Mouse (Mus musculus): ENCODE measurements around the gene Tnfrsf21.
A peak's percentile ranks its signal among the peaks of the same experiment; 100 is the strongest.

Gene Tnfrsf21

DNA sequence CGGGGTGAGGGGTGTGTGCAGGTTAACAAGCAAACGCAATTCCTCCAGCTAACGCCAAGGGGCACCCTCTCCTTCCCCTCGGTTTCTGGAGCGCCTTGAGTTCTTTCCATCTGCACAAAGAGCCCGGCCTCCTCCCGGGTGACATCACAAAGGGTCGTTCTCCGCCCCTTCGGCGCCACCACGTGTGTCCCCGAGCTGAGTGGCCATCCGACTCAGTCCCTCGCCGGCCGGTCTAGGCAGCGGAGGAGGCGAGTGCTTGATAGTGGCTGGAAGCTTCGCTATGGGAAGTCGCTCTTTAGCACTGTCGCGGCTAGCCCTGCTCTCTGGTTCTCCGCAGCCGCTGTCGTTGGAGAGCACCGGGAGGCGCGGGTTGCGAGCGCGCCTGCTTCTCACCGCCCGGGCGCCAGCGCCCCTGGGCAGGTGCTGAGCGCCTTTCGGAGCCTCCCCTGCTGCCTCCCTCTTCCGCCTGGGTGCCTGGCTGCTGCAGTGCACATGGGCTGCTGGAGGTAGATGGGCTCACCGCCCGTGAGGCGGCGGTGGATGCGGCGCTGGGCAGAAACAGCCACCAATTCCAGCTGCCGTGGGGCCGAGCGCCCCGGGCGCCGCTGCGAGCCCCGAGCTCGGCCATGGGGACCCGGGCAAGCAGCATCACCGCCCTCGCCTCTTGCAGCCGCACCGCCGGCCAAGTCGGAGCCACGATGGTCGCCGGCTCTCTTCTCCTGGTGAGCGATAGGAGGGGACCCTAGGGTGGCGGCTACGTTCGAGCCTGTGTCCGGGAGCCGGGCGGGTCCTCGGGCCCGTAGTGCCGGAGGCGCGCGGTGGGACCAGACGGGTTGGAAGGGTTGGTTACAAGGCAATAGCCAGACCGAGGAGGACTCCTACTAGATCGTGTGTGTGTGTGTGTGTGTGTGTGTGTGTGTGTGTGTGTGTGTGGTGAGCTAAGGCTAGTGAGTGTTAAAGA is at the start of gene Tnfrsf21:
TSS of gene Tnfrsf21 (plus strand) at position 185 of the 961 bp plus-strand sequence.
- peak; percentile 96 for ATAC-seq (ENCODE audit: insufficient number of reproducible peaks, low FRiP score, low TSS enrichment)

DNA sequence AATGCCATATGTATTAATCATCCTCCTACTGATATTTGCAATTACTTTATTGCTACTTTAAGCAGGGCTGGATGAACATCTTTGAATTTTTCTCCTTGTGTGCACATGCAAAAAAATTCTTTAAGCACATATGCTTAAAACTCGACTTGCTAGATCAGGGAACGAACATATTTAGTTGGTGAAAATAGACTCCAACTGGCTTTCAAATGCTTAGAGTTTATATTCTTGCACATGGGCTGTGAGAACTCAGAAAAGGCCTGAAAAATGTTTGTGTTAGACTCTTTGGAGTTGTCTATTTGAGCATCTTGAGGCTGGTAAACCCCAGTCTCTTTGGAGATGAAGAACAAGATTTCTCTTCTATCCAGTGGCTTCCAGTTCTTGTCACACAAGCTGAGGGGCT is 48.2 kb upstream of the Tnfrsf21 start:
- no peak for ATAC-seq (ENCODE audit: insufficient number of reproducible peaks, low FRiP score, low TSS enrichment)

DNA sequence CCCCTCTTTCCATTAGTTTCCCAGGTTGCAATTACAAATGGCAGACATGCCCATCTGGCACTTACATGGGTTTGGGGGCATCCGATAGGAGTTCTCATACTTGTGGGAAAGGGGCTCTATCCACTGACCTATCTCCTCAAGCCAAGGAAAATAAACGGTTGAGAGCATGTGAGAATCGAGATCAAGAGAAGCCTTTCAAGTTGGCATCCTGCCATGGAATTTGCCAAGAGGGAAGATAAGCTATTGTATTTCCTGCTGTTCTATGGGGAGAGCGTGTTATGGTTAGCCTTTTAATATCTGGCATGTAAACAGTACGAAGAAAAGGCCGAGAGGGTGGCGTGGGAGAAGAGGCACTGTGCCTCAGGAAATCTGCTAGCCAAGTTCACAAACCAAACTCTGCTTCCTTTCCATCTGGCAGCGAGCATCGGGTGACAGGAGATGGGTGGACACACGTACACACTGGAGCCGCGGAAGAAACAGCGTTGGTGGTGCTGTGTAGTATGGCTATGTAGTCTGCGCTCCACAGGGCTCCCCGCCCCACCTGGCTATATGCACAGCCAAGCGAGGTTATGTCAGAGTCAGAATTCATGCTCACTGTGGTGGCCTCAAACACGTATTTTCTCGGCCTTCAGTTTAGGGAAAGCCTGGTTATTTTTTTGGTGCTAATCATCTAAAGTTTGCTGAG is 40.9 kb upstream of the Tnfrsf21 start:
- no peak for ATAC-seq (ENCODE audit: insufficient number of reproducible peaks, low FRiP score, low TSS enrichment)

DNA sequence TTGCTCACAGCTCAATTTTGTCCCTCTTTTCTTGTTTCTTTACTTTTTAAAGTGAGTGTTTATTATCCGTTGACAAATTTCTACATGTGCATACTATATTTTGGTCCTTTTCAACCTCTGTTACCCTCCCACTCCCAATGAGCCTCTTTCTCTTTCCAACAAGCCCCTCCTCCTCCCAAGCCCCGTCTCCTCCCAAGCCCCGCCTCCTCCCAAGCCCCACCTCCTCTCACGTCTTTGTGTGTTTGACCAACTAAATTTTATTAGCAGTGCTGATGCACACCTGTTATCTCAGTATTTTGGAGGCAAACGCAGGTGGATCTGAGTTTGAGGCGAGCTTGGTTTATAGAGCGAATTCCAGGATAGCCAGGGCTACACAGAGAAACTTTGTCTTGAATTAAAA is 38.6 kb upstream of the Tnfrsf21 start:
- ATAC-seq (ENCODE audit: insufficient number of reproducible peaks, low FRiP score, low TSS enrichment), result no peak

DNA sequence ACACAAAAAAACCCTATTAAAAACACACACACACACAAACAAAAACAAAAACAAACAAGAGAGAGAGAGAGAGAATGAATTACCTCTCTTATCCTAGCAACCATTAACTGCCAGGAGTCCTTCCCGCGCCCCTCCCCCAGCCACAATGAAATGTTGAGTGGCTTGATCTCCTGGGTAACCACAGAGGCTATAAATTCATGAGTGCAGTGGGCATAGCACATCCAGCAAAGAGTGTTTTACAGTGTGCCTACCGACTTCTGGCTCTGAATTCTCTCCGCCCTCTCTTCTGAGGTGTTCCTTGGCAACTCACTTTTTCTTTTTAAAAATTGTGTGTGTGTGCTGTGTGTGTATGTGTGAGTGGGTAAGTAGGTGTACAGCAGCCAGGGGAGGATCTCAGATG is 38.0 kb upstream of the Tnfrsf21 start:
- no peak for ATAC-seq (ENCODE audit: insufficient number of reproducible peaks, low FRiP score, low TSS enrichment)

DNA sequence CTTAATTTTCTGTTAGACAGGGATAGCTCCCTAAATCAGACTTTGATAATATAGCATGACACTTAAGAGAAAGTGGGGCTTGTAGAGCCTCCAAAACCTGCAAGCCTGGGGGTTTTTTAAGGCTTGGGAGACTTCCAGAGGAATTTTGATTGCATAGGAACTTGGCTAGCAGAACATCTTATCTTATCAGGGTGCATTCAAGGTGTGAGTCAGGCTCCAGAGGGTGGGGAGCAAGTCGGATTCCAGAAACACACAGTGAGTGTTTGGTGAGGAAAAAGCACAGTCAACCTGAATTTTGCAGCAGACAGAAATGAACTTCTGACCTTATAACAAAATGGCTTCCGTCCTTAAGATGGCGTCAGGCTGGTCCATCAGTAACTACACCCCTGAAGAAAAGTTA is 34.5 kb upstream of the Tnfrsf21 start:
- ATAC-seq (ENCODE audit: insufficient number of reproducible peaks, low FRiP score, low TSS enrichment), result no peak

DNA sequence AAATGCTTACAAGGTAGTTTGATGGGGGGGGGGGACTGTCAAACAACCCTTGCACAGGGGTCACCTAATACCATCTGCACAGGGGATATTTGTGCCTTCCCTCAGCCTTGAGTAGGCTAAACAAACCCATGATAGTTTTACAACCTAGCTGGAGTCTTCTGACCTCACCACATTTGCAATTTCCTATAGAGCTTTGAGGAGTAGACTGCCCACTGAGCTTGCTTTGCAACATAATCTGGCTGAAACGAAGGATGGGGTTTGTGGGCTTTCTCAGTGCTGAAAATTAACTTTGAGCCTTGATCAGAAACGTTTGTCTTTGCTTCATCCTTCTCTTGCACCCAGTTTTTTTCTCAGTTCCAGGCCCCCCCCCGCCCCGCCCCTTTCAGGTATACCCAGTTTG is 33.8 kb upstream of the Tnfrsf21 start:
- ATAC-seq (ENCODE audit: insufficient number of reproducible peaks, low FRiP score, low TSS enrichment), result no peak

DNA sequence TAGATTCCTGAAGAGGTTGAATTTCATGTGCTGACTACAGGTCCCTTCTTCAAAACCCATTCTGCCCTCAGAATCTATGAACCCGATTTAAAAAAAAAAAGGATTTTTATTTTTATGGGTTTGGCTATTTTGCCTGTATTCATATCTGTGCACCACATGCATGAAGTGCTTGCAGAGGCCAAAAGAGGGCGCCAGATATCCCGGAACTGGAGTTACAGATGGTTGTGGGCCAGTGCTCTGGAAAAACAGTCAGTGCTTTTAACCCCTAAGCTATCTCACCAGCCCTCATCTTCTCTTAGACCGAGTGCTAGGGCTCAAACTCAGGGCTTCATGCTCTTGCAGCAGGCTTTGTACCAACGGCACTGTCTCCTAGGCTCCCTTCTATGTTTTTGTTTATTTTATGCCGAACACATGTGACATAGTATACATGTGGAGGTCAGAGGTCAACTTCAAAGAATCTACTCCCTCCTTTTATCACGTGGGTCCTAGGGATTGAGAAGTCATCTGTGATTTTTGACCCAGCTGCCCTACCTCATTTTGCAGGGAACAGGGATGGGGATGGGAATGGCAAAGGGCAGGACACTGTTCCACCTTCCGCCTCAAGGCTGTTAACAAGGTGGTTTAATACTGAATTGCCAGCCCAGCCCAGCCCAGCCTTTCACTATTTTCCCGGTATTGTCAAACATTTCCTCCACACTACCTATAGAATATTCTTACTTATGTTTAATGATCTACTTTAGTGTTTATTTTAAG is 30.3 kb upstream of the Tnfrsf21 start:
- no peak for ATAC-seq (ENCODE audit: insufficient number of reproducible peaks, low FRiP score, low TSS enrichment)

DNA sequence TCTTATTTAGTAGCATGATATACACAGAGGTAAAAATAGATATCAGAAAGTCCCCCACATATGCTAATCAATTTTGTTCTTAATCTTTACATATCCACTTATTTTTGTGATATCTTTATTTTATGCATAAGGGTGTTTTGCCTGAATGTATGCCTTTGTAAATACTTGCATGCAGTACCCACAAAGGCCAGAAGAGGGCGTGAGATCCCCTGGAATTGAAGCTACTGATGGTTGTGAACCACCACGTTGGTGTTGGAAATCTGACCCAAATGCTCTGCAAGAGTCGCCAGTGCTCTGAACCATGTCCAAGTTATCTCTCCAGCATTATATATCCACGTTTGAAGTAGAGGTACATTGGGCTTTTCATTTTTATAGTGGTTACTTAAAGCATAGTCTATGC is 28.7 kb upstream of the Tnfrsf21 start:
- no peak for ATAC-seq (ENCODE audit: insufficient number of reproducible peaks, low FRiP score, low TSS enrichment)

DNA sequence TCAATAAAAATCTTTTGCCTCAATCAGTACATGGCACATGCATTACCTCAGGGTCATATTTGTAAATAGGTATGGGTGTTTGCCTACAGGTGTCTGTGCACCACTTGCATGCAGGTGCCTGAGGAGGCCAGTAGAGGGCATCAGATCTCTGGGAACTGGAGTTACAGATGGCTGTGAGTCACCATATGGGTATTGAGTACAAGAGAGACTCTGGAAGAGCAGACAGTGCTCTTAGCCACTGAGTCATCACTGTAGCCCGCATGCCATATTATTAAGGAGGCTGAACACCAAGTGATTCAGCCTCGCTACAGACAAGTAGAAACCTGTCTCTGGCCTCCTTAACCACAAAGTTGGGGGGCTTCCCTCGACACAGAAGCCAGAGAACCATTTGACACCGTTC is 26.4 kb upstream of the Tnfrsf21 start:
- ATAC-seq (ENCODE audit: insufficient number of reproducible peaks, low FRiP score, low TSS enrichment), result no peak

DNA sequence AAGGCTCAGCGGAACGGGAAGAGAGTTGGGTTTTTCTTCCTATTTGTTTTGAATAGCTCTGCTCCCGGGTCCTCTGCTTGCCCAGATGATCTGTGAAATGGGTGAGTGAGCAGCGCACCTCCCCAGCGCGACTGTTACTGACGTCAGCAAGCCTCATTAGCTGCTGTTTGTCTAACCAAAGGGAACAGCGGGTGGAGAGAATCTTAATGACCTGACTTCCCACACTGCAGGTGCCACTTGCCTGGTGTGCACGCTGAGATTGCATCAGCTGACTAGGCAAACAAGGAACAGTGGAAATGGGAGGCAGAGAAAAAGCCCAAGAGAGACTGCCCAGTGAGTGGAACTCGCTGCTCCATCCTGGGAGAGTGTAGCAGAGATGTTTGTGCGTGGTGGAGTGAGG is 25.2 kb upstream of the Tnfrsf21 start:
- no peak for ATAC-seq (ENCODE audit: insufficient number of reproducible peaks, low FRiP score, low TSS enrichment)

DNA sequence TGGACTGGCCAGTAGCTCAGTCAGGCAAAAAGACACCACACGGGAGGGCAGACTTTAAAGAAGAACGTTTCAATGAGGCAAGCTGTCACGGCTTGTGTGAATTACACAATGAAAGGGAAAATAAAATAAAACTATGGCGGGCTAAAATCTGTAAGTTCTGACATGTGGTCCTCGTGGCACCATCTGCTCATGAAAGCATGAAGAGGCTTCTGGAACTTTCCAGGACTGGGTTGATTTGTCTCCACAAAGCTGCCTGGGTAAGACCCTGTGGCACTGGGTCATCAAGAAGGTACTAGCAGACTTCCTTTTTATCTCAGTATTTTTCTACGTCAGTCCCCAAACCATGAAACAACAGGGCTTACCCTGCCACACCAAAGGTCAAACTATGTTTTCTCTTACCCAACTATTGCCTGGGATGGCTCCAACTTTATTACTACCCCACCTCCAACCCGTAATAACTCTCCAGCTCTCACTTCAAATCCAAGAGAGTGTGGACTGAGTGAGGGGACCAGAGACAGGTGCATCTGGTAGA is 16.8 kb upstream of the Tnfrsf21 start:
- no peak for ATAC-seq (ENCODE audit: insufficient number of reproducible peaks, low FRiP score, low TSS enrichment)

DNA sequence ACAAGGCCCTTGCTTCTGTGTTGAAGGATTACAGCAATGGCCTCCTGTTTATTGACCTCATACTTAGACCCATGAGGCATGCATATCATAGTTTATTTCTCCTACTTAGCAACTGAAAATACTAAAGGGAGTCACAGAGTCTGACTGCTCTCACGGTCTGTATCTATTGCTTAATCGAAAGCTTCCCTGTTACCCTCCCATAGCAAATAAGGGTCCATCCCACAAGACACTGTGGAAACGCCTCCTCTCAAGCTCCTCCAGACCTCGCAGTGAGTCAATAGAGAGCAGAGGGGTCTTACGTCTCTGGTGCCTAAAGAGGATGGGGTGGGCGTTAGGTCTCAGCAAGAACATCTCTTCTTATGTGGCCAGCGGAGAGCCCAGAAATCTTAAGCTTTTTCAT is 15.8 kb upstream of the Tnfrsf21 start:
- ATAC-seq (ENCODE audit: insufficient number of reproducible peaks, low FRiP score, low TSS enrichment), result no peak

DNA sequence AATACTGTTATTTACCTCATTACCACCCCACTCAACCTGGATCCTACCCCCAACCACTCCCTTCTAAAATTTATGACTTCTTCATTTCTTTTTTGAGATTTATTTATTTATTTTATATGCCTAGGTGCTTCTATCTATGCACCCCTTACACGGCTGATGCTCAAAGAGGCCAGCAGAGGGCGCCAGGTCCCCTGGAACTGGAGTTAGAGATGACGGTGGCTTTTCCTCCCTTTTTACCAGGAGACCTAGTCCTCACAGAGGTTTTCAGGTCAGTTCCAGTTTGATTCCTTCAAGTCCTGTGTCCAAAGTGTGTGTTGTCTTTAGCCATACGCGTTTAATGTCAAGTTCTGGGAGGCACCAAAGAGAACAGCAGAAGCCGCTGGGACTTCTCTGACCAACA is 3.6 kb upstream of the Tnfrsf21 start:
- ATAC-seq (ENCODE audit: insufficient number of reproducible peaks, low FRiP score, low TSS enrichment), result no peak

DNA sequence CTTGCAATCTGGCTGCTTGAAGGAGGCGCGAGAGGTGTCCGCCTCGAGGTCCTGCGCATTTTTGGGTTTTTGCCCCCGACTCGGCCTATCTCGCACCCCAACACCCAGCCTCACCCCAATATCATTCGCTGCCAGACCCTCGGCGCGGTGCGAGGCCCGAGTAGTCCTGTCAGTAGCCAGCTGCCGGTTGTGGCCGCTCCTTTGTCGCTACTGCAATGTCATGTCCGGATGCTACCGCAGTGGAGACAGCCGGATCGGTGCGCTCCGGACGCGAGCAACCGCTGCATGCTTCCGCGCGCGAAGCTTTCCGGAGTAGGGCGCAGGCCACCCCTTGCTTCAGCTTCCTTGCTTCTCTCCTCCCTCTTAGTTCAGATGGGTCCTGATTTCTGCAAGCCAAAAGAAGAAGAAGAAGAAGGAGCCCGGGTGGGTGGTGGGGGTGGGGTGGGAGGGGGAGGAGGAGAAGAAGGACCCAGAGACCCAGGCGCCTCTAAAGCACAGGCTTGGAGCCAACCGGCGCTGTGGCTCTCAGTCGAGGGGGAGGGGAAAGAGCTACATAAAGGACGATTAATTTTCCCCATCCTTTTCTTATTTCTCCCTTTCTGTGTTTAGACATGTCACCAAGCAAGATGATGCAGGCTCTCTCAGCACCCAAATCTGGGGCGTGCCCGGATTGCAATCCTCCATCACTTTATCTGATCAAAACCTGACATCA is 1.1 kb downstream of the Tnfrsf21 start:
- no peak for ATAC-seq (ENCODE audit: insufficient number of reproducible peaks, low FRiP score, low TSS enrichment)

DNA sequence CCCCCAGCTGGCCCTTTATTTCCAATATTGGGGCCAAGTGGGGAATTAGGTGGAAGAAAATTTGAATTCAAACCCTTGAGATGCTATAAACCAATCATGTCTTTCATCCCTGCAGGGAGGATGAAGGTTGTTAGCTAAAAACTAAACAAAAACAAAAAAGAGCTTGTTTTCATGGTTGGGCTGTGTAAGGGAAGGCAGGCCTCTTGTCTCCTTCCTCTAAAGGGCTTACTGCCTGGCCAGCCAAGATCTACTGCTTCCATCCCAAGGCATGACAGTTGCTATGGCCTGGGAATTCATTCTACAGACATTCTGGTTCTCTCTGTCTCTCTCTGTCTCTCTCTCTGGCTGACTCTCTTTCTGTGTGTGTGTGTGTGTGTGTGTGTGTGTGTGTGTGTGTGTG is 1.7 kb downstream of the Tnfrsf21 start:
- ATAC-seq (ENCODE audit: insufficient number of reproducible peaks, low FRiP score, low TSS enrichment), result no peak

DNA sequence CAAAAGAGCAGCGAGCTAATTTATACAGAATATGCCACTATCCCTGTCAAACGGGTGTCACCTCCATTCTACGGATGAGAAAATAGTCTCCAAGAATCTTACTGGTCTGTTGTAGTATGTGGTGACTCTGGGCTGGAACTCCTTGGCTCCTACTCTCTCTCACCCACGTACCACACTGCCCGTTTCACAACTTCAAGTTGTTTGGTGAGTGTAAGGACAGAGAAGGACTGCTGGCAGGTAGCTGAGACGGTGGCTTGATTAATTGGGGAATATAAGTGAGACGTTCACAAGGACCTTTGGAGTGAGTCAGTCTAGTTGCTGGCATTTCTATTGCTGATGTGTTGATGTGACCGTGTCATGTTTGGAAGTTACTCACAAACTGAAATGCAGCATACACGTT is 3.3 kb downstream of the Tnfrsf21 start:
- no peak for ATAC-seq (ENCODE audit: insufficient number of reproducible peaks, low FRiP score, low TSS enrichment)

DNA sequence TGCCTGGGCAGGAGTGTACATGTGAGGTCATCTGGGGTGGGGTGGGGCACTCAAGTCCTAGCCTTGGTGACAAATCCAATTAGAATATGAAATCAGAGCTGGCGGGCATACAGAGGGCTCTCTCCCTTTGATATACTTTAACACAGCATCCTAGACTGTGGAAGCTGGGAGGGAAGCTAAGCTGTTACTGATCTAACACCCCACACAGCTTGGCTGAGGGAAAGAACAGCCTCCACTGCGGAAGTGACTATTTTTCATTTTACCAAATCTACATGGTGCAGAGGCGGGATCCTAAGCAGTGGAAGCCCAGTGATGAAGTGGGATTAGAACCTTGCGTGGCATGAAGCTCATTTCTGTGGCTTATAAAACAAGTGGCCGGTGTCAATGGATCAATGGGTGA is 4.7 kb downstream of the Tnfrsf21 start:
- ATAC-seq (ENCODE audit: insufficient number of reproducible peaks, low FRiP score, low TSS enrichment), result no peak

DNA sequence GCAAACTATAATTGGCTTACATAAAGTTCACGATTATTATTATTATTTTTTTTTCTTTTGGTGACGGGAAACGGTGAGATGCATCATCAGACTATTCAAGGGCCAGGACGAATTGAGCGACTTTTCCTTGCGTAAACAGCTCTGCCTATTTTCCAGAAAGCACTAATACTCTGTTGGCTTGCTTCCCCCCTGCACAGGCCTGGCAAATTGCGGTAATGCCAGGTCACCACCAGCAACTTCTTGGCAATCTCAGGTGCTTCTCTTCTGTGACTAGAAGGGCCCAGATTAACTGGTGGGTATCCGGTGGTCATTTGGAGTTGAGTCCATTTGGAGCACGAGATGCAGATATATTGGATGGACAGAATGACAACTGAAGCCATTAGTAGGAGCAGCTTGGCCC is 5.7 kb downstream of the Tnfrsf21 start:
- ATAC-seq (ENCODE audit: insufficient number of reproducible peaks, low FRiP score, low TSS enrichment), result no peak

DNA sequence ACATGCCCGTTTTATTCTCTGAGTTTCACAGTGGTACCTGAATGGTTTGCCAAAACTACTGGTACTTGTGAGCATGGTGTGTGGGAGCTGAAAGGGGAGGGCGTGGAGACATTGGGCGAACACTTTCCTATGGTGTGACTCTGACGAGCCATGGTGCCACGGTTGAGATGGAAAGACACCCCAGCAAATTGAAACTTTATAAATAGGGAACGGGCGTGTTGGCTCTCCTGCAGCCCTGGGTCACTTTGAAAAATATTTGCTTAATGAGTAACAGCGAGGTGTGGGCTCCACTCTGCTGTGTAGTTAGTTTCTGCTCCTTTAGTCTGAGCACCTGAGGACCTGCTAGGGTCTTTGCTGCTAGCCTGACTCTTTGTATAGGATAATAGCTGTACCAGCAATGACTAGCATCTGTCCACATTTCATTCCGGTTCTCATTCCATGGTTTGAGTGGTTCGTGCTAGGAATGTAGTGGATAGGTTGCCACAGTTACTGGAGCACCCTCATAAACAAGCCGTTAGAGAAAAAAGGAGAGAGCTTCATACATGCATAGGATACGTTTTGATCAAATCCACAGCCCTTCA is 7.4 kb downstream of the Tnfrsf21 start:
- ATAC-seq (ENCODE audit: insufficient number of reproducible peaks, low FRiP score, low TSS enrichment), result no peak
